Mouse (Mus musculus) forebrain, embryonic 11.5 days (tissue): Measurements from ENCODE around the gene Ripor1. TPM values are rescaled to one million over a fixed set of nuclear protein-coding genes. Genes with fewer than 3 reads are reported as not detected.
"Not testable (repeated sequence)": the region's sequence is repeated elsewhere in the genome, so short reads cannot be mapped to it uniquely, and the experiment has no call there.

Experiments used
- ATAC-seq: fragments of 200-750 bp; cut with Nextera tagmentation; replicated peaks from 2 replicates; pipeline ENCODE4 v1.8.0; 2017; ENCODE audit warnings: moderate TSS enrichment; ENCODE audit not compliant: low FRiP score
- DNase-seq: peaks from one replicate; pipeline ENCODE4 v3.0.0-alpha.2; 2017; ENCODE audit warnings: low spot score
- H3K27ac ChIP-seq: fragments of 300-500 bp; sonication (generic); 2 replicates; pipeline ENCODE4 v1.5.1; 2014; ENCODE audit warnings: low read depth, low read length
- H3K27me3 ChIP-seq: fragments of 300-500 bp; sonication (generic); 2 replicates; pipeline ENCODE4 v1.6.1; 2014; ENCODE audit warnings: mild to moderate bottlenecking, low read length, mixed read lengths; ENCODE audit not compliant: control insufficient read depth, insufficient read depth
- H3K36me3 ChIP-seq: fragments of 300-500 bp; sonication (generic); 2 replicates; pipeline ENCODE4 v1.6.1; 2014; ENCODE audit warnings: mild to moderate bottlenecking, low read length, moderate library complexity, mixed read lengths; ENCODE audit not compliant: control insufficient read depth, insufficient read depth
- H3K4me1 ChIP-seq: fragments of 300-500 bp; sonication (generic); replicated peaks from 2 replicates; pipeline ENCODE4 v1.6.1; 2014; ENCODE audit warnings: low read length, mixed read lengths; ENCODE audit not compliant: control insufficient read depth, insufficient read depth
- H3K4me2 ChIP-seq: fragments of 300-500 bp; sonication (generic); 2 replicates; pipeline ENCODE4 v1.6.1; 2014; ENCODE audit warnings: low read depth, mild to moderate bottlenecking, low read length, moderate library complexity, mixed read lengths; ENCODE audit not compliant: severe bottlenecking
- H3K4me3 ChIP-seq: fragments of 300-500 bp; sonication (generic); 2 replicates; pipeline ENCODE4 v1.5.1; 2014; ENCODE audit warnings: low read depth, low read length
- H3K9ac ChIP-seq: fragments of 300-500 bp; sonication (generic); 2 replicates; pipeline ENCODE4 v1.6.1; 2014; ENCODE audit warnings: low read length
- H3K9me3 ChIP-seq: fragments of 300-500 bp; sonication (generic); 2 replicates; pipeline ENCODE4 v1.6.1; 2016; ENCODE audit warnings: low read length, mixed read lengths; ENCODE audit not compliant: control insufficient read depth
- WGBS: fragments of 180-500 bp; shearing (Covaris S2); extraction: QIAGEN DNeasy Blood & Tissue Kit; methylation state at CpG from one replicate; pipeline ENCODE4 v1.1.7; 2014; 5-methylcytosine and 5-hydroxymethylcytosine counted together
- polyA plus RNA-seq: library from polyadenylated mRNA; unstranded; fragments of >200 nt; fragmentation: Nextera tagmentation; extraction: Ambion mirVana; gene quantifications from 2 replicates; pipeline ENCODE4 v1.2.1, GENCODE M21; 2014

Gene Ripor1
- 18.2 and 18.9 TPM in 2 replicates for polyA plus RNA-seq

DNA sequence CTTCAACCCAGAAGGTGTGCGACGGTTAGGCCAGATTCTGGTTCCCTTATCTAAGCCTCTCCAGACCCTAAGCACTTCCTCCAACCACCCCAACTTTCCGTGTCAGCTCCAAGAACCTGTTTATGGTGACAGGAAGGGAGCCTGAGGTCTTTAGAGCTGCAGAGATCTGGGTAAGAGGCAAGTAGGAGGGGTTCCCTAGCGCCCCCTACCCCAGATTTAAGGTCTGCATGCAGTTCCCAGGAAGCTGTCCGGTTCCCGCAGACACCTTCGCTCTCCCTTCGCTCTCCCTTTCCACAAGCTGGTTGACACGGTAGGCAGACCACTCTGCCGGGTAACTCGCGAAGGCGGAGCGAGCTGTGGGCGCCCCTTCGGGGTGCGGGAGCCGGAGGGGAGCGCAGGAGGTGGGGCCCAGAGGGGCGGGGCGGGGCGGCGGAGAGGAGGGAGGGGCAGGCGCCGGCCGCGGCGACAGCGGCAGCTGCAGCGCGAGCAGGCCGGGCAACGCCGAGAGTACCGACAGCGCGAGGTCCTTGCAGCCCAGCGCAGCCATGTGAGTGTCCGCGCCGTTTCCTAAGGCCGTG, at the start of gene Ripor1:
Ripor1 (plus strand) TSS at position 452 of the 578 bp plus-strand sequence.
- Histone ChIP-seq H3K4me1 (peaks cover 8% of the 10 kb centered on the region; the same call in 1 of the 2 replicates), H3K4me3 (peak within 1 kb of the TSS; percentile 74), H3K27ac (peak within 1 kb of the TSS; percentile 71), H3K9ac (peak within 1 kb of the TSS; percentile 82), H3K9me3 (no peaks in the 10 kb centered on the region), H3K36me3 (no peaks in the 10 kb centered on the region), H3K4me2 (peak within 1 kb of the TSS; percentile 81), H3K27me3 (no peaks in the 10 kb centered on the region)
- WGBS = under 1% methylated on average over 20 of the region's 42 CpGs
- DNase-seq (peak; percentile 90), ATAC-seq (peak; percentile 83)

DNA sequence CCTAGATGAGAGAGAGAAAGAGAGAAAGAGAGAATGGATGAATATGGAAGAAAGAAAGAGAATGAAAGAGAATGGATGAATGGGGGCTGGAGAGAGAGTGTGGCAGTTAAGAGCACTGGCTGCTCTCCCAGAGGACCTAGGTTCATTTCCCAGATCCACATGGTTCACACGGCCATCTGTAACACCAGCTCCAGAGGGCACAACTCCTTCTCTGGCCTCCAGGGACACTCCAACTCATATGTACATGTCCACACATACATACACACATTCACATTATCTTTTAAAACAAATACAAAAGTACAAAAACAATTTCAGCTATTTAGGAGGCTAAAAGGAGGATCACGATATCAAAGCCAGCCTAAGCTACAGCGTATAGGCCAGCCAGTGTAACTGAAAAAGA, 42.2 kb upstream of the Ripor1 start:
- WGBS = 82% methylated on average over 3 of the region's 3 CpGs
- Histone ChIP-seq H3K4me2 (no peak overlapping the region), H3K27ac (no peak overlapping the region), H3K9me3 (no peaks in the 10 kb centered on the region), H3K27me3 (no peaks in the 10 kb centered on the region), H3K4me3 (no peak overlapping the region), H3K4me1 (peaks cover 6% of the 10 kb centered on the region; the same call in 1 of the 2 replicates), H3K9ac (no peak overlapping the region), H3K36me3 (no peaks in the 10 kb centered on the region)
- DNase-seq = no peak
- no peak for ATAC-seq

DNA sequence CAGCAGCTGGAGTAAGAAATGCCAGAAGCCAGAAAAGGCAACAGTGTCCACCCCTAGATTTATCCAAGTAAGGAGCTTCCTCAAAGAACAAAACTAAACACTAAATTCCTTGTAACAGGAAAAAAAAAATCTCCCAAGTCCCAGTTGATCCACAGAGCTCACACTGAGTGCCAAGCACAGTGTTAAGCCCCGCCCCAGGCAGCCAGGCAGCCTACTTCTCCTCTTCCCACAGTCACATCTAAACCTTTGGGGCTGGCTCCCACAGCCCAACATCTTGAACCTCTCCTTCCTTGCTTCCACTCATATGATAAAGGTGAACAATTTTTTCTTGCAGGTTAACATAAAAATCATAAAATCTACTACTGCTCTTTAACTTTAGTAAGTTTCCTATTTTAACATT, 41.2 kb upstream of the Ripor1 start:
- 83% methylated on average over 1 of the region's 1 CpGs for WGBS
- Histone ChIP-seq H3K4me2 (no peak overlapping the region), H3K9me3 (no peaks in the 10 kb centered on the region), H3K36me3 (no peaks in the 10 kb centered on the region), H3K27me3 (no peaks in the 10 kb centered on the region), H3K4me1 (peaks cover 6% of the 10 kb centered on the region; the same call in 1 of the 2 replicates), H3K9ac (no peak overlapping the region), H3K27ac (no peak overlapping the region), H3K4me3 (no peak overlapping the region)
- no peak for ATAC-seq
- DNase-seq = no peak

DNA sequence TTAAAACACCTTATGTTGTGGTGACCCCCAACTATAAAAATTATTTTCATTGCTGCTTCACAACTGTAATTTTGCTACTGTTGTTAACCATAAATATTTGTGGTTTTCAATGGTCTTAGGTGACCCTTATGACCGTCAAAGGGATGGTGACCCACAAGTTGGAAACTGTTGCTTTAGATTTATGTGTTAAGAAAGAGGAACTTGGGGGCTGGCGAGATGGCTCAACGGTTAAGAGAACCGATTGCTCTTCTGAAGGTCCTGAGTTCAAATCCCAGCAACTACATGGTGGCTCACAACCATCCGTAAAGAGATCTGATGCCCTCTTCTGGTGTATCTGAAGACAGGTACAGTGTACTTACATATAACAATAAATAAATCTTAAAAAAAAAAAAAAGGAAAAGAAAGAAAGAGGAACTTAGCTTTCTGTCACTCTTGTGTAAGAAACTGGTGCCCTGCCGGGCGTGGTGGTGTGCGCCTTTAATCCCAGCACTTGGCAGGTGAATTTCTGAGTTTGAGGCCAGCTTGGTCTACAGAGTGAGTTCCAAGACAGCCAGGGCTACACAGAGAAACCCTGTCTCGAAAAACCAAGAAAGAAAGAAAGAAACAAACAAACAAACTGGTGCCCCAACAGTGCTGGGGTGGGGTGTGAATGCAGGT, 40.4 kb upstream of the Ripor1 start:
- not testable (repeated sequence) for H3K36me3 ChIP-seq, DNase-seq, H3K9me3 ChIP-seq, H3K27ac ChIP-seq, H3K27me3 ChIP-seq, ATAC-seq, H3K4me1 ChIP-seq
- peak overlapping the region; percentile 59 for H3K4me2 ChIP-seq
- peak overlapping the region; percentile 79 for H3K4me3 ChIP-seq
- H3K9ac ChIP-seq = peak overlapping the region; percentile 55
- WGBS = 83% methylated on average over 9 of the region's 9 CpGs

DNA sequence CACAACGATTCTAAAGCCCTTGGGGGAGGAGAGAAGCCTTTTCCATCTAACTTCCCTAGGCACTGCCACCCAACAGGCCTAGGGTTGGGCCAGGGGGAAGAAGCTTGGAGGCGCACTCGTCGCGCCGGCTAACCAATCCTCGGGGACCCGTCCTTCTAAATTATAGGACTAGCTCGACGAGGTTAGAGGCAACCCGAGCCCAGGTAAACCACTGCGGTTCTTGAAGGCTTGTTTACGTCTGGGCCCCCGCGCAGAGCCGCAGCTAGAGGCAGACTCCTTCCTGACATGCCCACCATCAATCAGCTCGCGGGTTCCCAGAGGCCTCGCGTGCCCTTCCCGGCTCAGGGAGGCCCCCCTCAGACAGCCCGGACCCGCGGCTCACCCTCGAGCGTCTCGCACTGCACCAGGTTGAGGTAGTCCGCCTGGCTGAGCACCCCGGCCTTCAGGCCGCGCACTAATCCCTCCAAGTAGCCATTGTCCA, 39.6 kb upstream of the Ripor1 start:
- H3K9ac ChIP-seq = peak overlapping the region; percentile 55
- WGBS = 1% methylated on average over 31 of the region's 31 CpGs
- DNase-seq (no peak), ATAC-seq (peak; percentile 75)
- H3K4me1 ChIP-seq = peaks cover 6% of the 10 kb centered on the region; the same call in 1 of the 2 replicates
- peak overlapping the region; percentile 59 for H3K4me2 ChIP-seq
- H3K4me3 ChIP-seq = peak overlapping the region; percentile 79
- H3K27ac ChIP-seq = no peak overlapping the region
- no peaks in the 10 kb centered on the region for H3K27me3 ChIP-seq
- no peaks in the 10 kb centered on the region for H3K9me3 ChIP-seq
- H3K36me3 ChIP-seq = no peaks in the 10 kb centered on the region

DNA sequence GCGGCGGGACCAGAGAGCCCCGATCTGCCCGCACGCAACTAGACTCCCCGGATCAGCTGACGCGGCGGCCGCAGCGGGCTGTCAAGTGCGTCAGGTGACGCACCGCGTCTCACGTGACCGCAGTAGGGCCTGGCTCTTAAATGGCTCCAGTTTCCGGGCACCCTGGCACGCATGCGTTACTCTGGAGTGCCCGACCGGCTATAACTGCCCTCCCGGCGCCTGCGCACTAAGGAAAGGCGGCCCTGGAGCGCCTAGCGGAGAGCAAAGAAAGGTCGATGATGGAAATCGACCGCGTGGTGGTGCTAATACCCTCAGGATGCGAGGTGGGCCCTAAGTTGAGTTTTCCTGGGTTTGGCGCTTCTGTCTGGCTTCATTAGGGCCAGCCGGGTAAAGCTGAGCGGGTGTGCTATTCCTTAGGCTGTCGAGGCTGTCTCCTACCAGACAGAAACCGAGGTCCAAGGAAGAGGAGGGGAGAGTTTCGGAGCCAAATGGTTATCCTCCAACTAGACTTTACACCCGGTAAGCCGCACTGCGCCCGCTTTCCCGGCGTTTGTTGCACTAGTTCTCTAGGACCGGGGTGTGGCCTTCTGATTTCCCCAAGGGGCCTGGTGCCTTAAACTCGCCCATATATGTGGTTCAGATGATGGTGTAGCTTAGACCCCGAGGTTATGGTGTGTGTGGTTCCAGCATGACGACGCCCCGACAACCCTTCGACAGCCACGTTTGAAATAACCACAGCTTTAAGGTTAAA, 38.9 kb upstream of the Ripor1 start, which contains the start of gene Atp6v0d1:
Atp6v0d1 (minus strand) TSS at position 96 of the 751 bp plus-strand sequence.
- ATAC-seq (peak; percentile 99), DNase-seq (peak; percentile 99)
- peaks cover 6% of the 10 kb centered on the region; the same call in 1 of the 2 replicates for H3K4me1 ChIP-seq
- peak within 1 kb of the TSS; percentile 59 for H3K4me2 ChIP-seq
- no peaks in the 10 kb centered on the region for H3K36me3 ChIP-seq
- peak within 1 kb of the TSS; percentile 79 for H3K4me3 ChIP-seq
- H3K27me3 ChIP-seq = no peaks in the 10 kb centered on the region
- peak within 1 kb of the TSS; percentile 55 for H3K9ac ChIP-seq
- H3K27ac ChIP-seq = no peak within 1 kb of the TSS
- 3% methylated on average over 53 of the region's 53 CpGs for WGBS
- H3K9me3 ChIP-seq = no peaks in the 10 kb centered on the region

DNA sequence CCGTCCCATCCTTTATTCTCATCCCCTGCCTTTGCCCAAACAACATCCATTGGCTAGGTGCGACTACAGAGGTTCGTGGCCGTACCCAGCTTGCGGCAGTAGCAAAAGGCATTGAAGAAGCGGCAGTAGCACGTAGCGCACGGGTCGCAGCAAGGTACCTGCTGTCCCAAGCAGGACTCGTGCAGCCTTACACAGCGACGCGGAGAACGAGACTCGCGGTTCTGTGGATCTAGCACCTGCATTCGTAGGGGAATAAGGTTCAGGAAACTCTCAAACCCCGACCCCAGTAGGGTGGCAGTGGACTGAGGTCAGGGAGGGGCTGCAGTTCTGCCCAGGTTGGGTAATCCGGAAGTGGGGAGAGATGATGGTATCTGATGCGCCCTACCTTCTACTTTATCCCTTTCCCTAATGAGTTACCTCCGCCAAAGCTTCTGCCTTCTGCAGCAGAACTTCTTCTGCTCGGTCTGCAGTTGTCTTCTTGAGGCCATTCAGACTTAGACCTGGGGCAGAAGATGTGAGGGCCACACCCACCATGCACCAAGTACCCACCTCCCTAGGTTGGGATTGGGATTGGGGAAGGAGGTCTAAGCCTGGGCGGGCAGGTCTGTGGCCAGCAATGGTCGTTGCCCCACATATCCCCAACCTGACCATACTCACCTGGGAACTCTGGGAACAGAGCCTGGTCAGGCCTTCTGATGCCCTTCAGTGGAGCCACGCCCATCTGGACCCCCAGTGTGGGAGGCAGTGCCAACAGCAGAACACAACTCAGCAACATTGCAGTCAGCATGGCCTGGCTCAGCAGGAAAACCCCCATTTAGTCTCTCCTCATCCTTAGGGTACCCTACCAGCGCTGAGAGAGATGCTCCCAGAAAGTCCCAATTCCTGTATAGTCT, 38.1 kb upstream of the Ripor1 start:
- no peaks in the 10 kb centered on the region for H3K27me3 ChIP-seq
- H3K4me1 ChIP-seq = peaks cover 6% of the 10 kb centered on the region; the same call in 1 of the 2 replicates
- ATAC-seq = peak; percentile 25; the same call in 1 of the 2 replicates
- peak overlapping the region; percentile 79 for H3K4me3 ChIP-seq
- H3K9ac ChIP-seq = peak overlapping the region; percentile 55
- H3K4me2 ChIP-seq = peak overlapping the region; percentile 59
- H3K27ac ChIP-seq = no peak overlapping the region
- no peaks in the 10 kb centered on the region for H3K36me3 ChIP-seq
- WGBS = 25% methylated on average over 27 of the region's 27 CpGs
- no peaks in the 10 kb centered on the region for H3K9me3 ChIP-seq
- DNase-seq = peak; percentile 64

DNA sequence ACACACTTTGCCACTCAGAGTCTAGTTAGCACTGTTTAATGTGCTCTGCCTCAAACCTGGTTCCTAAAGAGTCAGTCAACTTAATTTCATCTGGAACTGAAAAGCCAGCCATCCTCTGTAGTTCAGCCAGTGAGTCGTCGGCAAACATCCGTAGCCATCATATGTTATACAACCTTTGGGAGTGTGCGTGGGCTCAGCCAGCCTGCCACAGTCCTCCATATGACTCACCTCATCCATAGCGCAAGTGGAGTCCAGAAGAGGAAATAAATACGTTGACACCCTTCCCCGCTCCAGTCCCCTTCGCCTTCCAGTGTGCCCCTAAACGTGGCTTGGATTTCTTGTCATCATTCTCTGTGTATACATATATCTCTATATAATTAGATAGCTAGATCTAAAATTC, 33.2 kb upstream of the Ripor1 start:
- no peak for DNase-seq
- no peak for ATAC-seq
- no peaks in the 10 kb centered on the region for H3K9me3 ChIP-seq

More for the DNA sequence above, 33.2 kb upstream of the Ripor1 start:
- Histone ChIP-seq H3K4me1 (no peaks in the 10 kb centered on the region; the same call in 1 of the 2 replicates), H3K4me3 (no peak overlapping the region), H3K4me2 (no peak overlapping the region), H3K27ac (no peak overlapping the region), H3K36me3 (no peaks in the 10 kb centered on the region), H3K9ac (no peak overlapping the region), H3K27me3 (no peaks in the 10 kb centered on the region)
- 92% methylated on average over 9 of the region's 9 CpGs for WGBS
